Mouse (Mus musculus): ENCODE results near the gene Bcas2. TPM values are rescaled to one million over a fixed set of nuclear protein-coding genes. Genes with fewer than 3 reads are reported as not detected.

Bcas2 gene
- polyA plus RNA-seq, 1 experiment from 2014 or later, result 218 TPM

Other genes with a start within 250 kb of the Bcas2 start
- gene Sycp1, start 235.6 kb upstream of the Bcas2 start, polyA plus RNA-seq (2016; fragmentation: Nextera tagmentation; extraction: Ambion mirVana), result not detected in 2 replicates
- gene Nr1h5, start 207.5 kb upstream of the Bcas2 start, polyA plus RNA-seq (2016; fragmentation: Nextera tagmentation; extraction: Ambion mirVana), result 0.13 and 0.16 TPM in 2 replicates
- gene Sike1, start 175.9 kb upstream of the Bcas2 start, polyA plus RNA-seq (2016; fragmentation: Nextera tagmentation; extraction: Ambion mirVana), result 61.9 and 78.6 TPM in 2 replicates
- gene Csde1, start 151.2 kb upstream of the Bcas2 start, polyA plus RNA-seq (2016; fragmentation: Nextera tagmentation; extraction: Ambion mirVana), result 480 and 531 TPM in 2 replicates
- 125 and 126 TPM in 2 replicates for gene Nras, start 113.4 kb upstream of the Bcas2 start, polyA plus RNA-seq (2016; fragmentation: Nextera tagmentation; extraction: Ambion mirVana)
- 0.66 and 0.88 TPM in 2 replicates for gene Ampd1, start 97.6 kb upstream of the Bcas2 start, polyA plus RNA-seq (2016; fragmentation: Nextera tagmentation; extraction: Ambion mirVana)
- gene Dennd2c, start 69.1 kb upstream of the Bcas2 start, polyA plus RNA-seq (2016; fragmentation: Nextera tagmentation; extraction: Ambion mirVana), result 3.0 and 3.1 TPM in 2 replicates
- 40.1 and 41.1 TPM in 2 replicates for gene Trim33, start 107.6 kb downstream of the Bcas2 start, polyA plus RNA-seq (2016; fragmentation: Nextera tagmentation; extraction: Ambion mirVana)

Measured in neural tube, embryonic 12.5 days (tissue).